Mouse (Mus musculus) C2C12 (cell line): Measurements from ENCODE around the gene Yju2.

Experiments used
- CTCF ChIP-seq: IDR thresholded peaks from one replicate; pipeline ENCODE4 v1.5.1; 2011; ENCODE audit not compliant: control insufficient read depth, insufficient read depth, insufficient read length
- FOSL1 ChIP-seq: IDR thresholded peaks from one replicate; pipeline ENCODE4 v1.8.0; 2011; ENCODE audit warnings: mild to moderate bottlenecking, low read length; ENCODE audit not compliant: poor library complexity, insufficient read depth, severe bottlenecking
- MAX ChIP-seq: IDR thresholded peaks from one replicate; pipeline ENCODE4 v1.6.1; 2011; ENCODE audit warnings: mild to moderate bottlenecking, control low read depth
- USF1 ChIP-seq: IDR thresholded peaks from one replicate; pipeline ENCODE4 v1.6.1; 2011; ENCODE audit warnings: low read depth, mild to moderate bottlenecking, control low read depth, moderate library complexity

- no peak for TF ChIP-seq CTCF
- TF ChIP-seq MAX, result no peak
- TF ChIP-seq FOSL1, result no peak
- TF ChIP-seq USF1, result no peak
Measured at GRCm38 (mm10) chr17:55967186-55967585, 8.3 kb downstream of the Yju2 start.
